Comparison of ENCODE assay signal across 9 mouse cellular contexts in the genomic region with DNA sequence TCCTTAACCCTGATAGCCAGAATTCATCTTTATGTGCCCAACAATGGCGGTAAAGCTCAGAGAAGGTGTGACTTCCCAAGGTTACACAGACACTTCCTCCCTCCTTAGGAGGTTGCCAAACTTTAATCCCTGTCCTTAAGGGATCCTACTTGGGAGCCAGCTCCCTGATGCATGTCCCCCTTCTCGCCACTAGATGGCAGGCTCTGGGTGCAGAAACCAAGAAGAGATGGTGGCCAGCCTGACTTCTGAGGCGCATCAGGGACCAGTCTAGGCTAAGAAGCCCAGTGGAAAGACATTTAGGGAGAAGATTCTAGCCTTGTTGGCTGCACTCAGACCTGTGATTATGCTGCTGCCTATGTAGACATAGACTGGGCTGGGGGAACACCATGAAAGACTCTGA.
DNase-seq lines count a peak whose midpoint lies in the region; ATAC-seq lines count a peak whose summit lies in the region.
"Had no signal": no experiment of that assay in that cellular context is flagged by ENCODE, and none has a peak within 500 bp of the region (broad histone marks: within the 10 kb centered on the region; RNA-seq: fewer than 3 reads in every experiment).

No protein-coding gene starts in this region.

- peaks cover 5% of the 10 kb centered on the region; the same call in 1 of the 2 replicates for H3K4me1 ChIP-seq in kidney, embryonic 15.5 days
- H3K4me1 ChIP-seq in embryonic facial prominence, embryonic 14.5 days (ENCODE audit: control insufficient read depth, insufficient read depth, low read length), result no peaks in the 10 kb centered on the region

- H3K9ac ChIP-seq in kidney, embryonic 15.5 days, result no peak overlapping the region
- no peak overlapping the region for H3K9ac ChIP-seq in embryonic facial prominence, embryonic 14.5 days (ENCODE audit: low read depth, low read length)

- H3K36me3 ChIP-seq in kidney, embryonic 15.5 days, result no peaks in the 10 kb centered on the region
- no peaks in the 10 kb centered on the region for H3K36me3 ChIP-seq in embryonic facial prominence, embryonic 14.5 days (ENCODE audit: control insufficient read depth, insufficient read depth, low read length)

- 10% methylated on average over 3 of the region's 3 CpGs for WGBS in kidney, embryonic 15.5 days
- 9% methylated on average over 3 of the region's 3 CpGs for WGBS in embryonic facial prominence, embryonic 14.5 days

- DNase-seq in kidney, adult 11 months, result peak; percentile 53
- peak; percentile 36 to 38 for DNase-seq in adrenal gland, postnatal 4 days (ENCODE audit: low spot score in 2 of 2)
- DNase-seq in embryonic facial prominence, embryonic 14.5 days (ENCODE audit: low spot score), result peak; percentile 77
- peak; percentile 21 for DNase-seq in heart, postnatal 25 days (ENCODE audit: low spot score)
- peak; percentile 68 to 77 for DNase-seq in layer of hippocampus, postnatal 14 days (ENCODE audit: low spot score in 2 of 2)
- DNase-seq in naive thymus-derived CD4-positive, alpha-beta T cell, adult 2 months (ENCODE audit: low read depth), result peak; percentile 30
- peak; percentile 33 for DNase-seq in testis, postnatal 14 days (ENCODE audit: low spot score)

- intact Hi-C loops in heart, postnatal 25 days (cut with DNase I), result loop anchor here (1.0 to 10.0 kb wide), 3 partner anchors 209 to 558 kb away; no protein-coding TSS in a partner anchor

- no peaks in the 10 kb centered on the region for H3K27me3 ChIP-seq in kidney, embryonic 15.5 days
- H3K27me3 ChIP-seq in embryonic facial prominence, embryonic 14.5 days (replicated peaks; ENCODE audit: control insufficient read depth, insufficient read depth, low read length), result no peaks in the 10 kb centered on the region

- H3K9me3 ChIP-seq in kidney, embryonic 15.5 days (replicated peaks), result no peaks in the 10 kb centered on the region
- H3K9me3 ChIP-seq in embryonic facial prominence, embryonic 14.5 days (ENCODE audit: control insufficient read depth, low read length), result no peaks in the 10 kb centered on the region

- H3K27ac ChIP-seq in kidney, embryonic 15.5 days, result no peak overlapping the region
- no peak overlapping the region for H3K27ac ChIP-seq in embryonic facial prominence, embryonic 14.5 days (replicated peaks; ENCODE audit: low read depth, low read length)

- ATAC-seq in kidney, embryonic 15.5 days (replicated peaks; ENCODE audit: low FRiP score), result no peak
- ATAC-seq in embryonic facial prominence, embryonic 14.5 days (ENCODE audit: low read depth), result peak; percentile 47; the same call in 1 of the 2 replicates

- no peak overlapping the region for H3K4me2 ChIP-seq in kidney, embryonic 15.5 days
- no peak overlapping the region for H3K4me2 ChIP-seq in embryonic facial prominence, embryonic 14.5 days (ENCODE audit: low read depth, low read length)

- no peak overlapping the region for H3K4me3 ChIP-seq in kidney, embryonic 15.5 days (replicated peaks)
- H3K4me3 ChIP-seq in embryonic facial prominence, embryonic 14.5 days (ENCODE audit: low read depth, low read length), result no peak overlapping the region
- H3K4me3 ChIP-seq: myocyte had no signal

Comparison
In these comparisons a context has a peak if more than half of its experiments do, and no peak if none do; other contexts are left out.
1. DNase-seq: peak in every context shown above with its lines; median percentile 77 in embryonic facial prominence, embryonic 14.5 days; 72 in layer of hippocampus, postnatal 14 days; 53 in kidney, adult 11 months; 37 in adrenal gland, postnatal 4 days; 33 in testis, postnatal 14 days; 30 in naive thymus-derived CD4-positive, alpha-beta T cell, adult 2 months; 21 in heart, postnatal 25 days.